Mouse (Mus musculus): ENCODE measurements at regions not wholly inside any gene's neighbourhood (a gene's known extent, or its start where the extent isn't known, plus 50 kb on each side); places are given as distances from the start of the nearest gene placed in this dataset.
A peak's percentile ranks its signal among the peaks of the same experiment; 100 is the strongest.

DNA sequence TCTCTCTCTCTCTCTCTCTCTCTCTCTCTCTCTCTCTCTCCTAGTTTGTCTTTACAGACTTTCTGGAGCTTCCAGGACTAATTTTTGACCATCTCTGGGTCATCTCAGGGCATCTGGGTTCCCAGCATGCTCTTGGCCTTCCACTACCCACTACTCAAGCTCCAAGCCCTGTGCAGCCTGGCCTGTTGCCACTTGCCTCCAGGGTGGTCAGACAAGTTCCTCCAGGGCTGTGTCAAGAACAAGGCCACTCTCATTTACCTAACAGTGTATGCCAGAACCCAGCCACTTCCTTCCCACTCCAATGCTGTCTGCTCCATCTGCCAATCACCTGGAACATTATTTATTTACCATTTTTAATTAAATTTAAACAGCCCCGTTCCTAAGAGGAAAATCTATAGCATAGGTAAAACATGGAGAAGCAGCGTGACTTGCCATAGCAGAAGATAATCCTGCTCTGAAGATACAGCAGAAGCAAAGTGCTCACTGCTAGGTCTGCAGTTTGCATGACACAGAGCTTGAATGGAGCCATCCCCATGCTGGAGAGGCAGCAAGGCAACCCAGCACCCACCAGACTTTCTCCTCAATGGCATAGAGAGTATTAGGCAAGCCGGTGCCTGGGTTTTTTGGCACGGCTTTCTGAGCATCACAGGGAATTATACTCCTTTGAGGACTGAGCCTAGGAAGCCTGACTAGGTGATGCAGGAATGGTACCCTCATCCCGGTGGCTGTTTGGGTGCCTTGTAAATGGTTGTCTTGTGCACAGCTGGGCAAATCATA lies 54.0 kb downstream of the Foxi1 start:
- peak in 1 of 2 experiments; percentile 29 for DNase-seq (ENCODE audit: low spot score in 2 of 2)

DNA sequence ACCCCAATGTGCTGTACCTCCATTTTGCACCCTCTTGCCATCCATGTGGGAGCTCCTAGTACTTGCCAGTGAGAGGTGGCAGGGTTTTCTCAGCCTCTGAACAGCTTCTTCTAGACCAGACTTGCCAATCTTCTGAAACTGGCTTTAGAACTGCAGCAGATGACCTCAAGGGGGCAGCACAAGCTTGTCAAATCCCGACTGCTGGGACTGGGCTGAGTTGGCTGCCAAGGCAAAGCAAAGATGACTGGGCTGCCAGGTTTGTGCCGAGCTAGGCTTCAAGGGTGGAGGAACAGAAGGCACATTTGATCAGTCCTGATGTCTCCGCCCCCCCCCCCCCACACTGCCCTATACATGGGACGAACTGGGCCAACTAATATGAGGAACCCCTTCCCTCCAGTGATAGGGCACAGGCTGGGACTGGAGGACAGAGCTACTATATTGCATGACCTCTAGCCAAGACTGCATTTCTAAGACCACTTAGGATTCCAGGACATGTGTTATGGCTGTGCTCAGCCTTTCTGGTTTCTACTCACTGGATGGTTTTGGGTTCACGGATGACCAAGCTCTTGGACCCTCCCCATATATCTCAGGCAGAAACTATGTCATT lies 51.1 kb upstream of the 4930469K13Rik start:
- peak; percentile 88 to 91 for DNase-seq (ENCODE audit: low spot score in 2 of 2)

All from right cerebral cortex, postnatal 10 days (tissue).